Mouse (Mus musculus): ENCODE results near the gene Abcf3. TPM values are rescaled to one million over a fixed set of nuclear protein-coding genes. Genes with fewer than 3 reads are reported as not detected.

The Abcf3 gene
- 71.6 TPM for polyA plus RNA-seq (2017; shearing (Covaris generic))

DNA sequence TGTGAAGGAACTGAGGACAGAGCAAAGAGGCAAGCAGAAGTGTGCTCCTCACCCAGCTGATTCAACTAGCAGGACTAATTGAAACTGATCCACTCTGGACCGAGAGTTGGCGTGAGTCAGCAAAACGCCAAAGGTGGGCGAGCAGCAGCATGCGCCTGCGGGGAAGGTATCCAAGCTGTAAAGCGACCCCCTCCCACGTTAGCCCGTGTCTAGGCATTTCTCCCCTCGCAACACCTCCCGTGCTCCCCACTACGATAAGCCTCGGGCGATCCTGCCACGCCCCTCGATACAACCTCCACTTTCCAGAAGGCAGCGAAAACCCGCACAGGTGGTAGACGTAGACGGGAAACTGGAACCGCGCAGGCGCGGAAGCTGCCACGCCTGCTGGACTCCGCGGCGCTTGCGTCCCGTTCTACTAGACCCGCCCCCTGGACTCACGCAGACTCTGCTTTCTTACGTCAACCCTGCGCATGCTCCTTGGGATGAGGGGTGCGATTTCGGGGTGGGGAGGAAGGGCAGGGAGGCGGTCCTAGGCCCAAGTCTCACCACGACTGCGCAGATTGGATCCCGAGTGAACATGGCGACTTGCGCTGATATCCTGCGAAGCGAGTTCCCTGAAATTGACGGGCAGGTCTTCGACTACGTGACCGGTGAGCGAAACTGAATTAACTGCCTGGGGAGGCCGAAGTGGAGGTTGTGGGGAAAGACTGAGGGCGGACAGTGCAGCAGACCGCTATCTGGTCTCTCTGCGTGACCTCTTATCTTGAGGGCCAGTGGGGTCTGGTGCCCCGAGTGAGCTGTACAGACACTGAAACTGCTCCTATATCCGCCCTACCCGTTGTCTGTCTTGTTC lies at the start of gene Abcf3:
TSS of gene Abcf3 (plus strand) at position 482 of the 853 bp plus-strand sequence.

DNA sequence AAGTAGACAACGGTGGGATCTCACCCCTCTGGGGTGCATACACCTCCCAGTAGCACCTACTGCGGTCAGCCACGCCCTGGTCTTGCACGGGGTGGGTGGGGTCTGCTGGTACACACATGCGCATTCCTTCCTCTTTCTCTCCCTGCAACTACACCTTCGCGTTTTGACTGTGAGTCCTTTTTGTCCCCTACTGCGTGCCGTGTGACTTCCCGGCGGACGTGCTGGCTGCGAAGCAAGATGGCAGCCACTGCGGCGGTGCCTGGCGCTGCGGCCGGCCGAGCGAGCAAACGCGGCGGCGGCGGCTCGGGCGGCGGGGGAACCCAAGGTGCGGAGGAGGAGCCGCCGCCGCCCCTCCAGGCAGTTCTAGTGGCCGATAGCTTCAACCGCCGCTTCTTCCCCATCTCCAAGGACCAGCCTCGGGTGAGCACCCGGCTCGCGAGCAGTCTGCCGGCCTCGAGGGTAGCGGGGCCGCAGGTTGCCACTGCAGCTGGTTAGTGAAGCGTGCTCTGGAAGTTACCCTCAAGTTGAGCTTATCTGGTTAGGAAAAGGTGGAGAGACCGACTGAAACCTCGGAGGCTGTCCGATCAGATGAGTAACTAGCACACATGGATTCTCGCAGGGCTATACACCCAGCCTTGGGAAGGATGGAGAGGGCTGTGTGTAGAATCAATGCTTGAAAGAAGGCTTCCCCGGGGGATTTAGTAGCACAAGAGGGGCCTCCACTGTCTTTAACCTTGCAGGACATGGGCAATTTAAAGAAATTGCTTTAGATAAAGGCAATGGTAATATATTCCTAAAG lies 49.5 kb upstream of the Abcf3 start, which contains the start of gene Eif2b5:
TSS of gene Eif2b5 (plus strand) at position 141 of the 799 bp plus-strand sequence.

DNA sequence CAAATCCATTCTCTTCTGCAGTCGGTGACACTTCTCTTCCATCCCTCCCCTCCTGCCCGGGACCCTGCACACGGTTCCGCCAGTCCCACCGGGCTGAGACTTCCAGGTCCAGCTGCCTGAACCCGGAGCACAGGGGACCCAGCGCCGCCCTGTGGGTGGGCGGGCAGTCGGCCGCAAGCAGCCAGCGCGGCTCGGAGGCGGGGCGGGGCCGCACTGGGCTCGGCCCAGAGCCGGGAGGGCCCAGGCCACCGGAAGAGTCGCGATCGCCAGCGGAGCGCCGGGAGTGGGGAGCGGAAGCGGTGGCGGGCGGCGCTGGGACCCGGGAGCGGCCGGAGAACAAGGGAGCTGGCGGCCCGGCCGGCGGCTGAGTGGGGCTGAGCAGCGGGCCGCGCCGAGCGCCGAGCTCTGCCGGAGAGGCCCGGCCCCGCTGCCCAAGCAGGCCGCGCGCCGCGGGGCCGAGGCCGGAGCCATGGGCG lies 31.6 kb upstream of the Abcf3 start, which contains the start of gene Dvl3:
TSS of gene Dvl3 (plus strand) at position 257 of the 476 bp plus-strand sequence.

DNA sequence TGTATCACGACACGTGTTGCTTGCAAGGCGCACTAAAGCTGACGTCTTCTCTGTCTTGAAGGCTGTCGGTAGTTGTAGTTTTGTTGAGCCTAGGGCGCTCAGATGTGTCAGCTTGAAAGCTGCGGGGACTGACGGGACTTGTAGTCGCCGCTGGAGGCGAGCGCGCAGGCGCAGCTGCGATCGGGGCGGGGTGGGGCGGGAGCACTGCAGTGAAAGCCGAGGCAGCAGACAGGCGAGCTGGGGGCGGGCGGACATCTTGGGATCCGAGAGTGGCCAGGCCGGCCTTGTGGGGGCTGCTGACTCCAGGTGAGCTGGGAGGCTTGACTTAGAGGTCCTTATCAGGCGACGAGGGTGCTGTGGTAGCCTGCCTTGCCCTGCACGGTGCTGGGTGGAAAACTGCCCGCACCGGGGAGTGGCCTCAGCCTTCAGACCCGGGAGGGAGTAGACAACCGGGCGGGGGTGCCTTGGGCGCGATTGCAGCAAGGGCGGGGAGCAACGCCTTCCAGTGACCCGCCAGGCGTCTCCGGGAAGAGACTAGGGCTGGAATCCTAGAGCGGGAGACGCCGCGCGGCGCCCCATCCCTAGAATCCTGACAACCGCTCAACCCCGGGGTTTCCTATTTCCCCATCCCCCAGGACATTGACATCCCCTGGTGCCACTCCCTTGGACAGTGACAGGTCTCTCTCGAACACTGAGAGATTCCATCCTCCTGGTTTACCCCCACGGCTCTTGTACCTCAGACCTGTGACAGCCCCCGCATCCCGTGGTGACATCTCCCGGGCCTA lies 12.9 kb upstream of the Abcf3 start, which contains the start of gene Ap2m1:
TSS of gene Ap2m1 (plus strand) at position 183 of the 785 bp plus-strand sequence.

DNA sequence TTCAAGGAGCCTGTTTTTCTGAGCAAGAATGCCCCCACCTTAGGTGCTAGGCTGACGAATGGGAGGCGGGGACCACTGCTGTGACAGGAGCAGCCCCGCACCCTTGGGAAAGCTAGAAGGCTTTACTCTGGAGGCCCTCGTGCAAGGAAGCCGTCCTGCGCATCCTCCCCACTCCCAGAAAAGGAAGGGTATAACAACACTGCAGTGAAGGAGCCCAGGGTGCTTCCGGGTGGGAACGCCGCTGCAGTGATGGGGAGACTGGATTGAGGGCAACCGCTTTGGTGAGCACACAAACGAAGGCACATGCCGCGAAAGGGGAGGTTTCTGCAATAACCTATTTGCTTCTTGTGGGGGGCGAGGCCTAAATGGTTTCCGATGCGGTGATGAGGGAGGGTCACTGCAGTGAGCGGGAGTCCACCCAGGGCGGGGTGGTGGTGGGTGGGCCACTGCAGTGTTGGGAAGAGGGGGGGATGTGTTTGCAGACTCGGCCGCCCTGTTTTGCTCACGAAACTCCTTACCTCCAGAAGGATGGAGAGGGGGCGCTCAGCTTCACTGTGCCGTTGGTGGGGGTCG lies 41.1 kb downstream of the Abcf3 start, which contains the start of gene Vwa5b2:
TSS of gene Vwa5b2 (plus strand) at position 106 of the 573 bp plus-strand sequence.

Other genes starting within 250 kb of the Abcf3 start
- 64.9 TPM for gene Parl, start 246.2 kb upstream of the Abcf3 start, polyA plus RNA-seq (2017; shearing (Covaris generic))
- gene Cyp2ab1, start 223.2 kb upstream of the Abcf3 start, polyA plus RNA-seq (2017; shearing (Covaris generic)): not detected
- gene Abcc5, start 122.2 kb upstream of the Abcf3 start, polyA plus RNA-seq (2017; shearing (Covaris generic)): 30.8 TPM
- 70.0 TPM for gene Eif2b5, start 49.8 kb upstream of the Abcf3 start, polyA plus RNA-seq (2017; shearing (Covaris generic))
- 14.3 TPM for gene Dvl3, start 31.6 kb upstream of the Abcf3 start, polyA plus RNA-seq (2017; shearing (Covaris generic))
- gene Ap2m1, start 13.1 kb upstream of the Abcf3 start, polyA plus RNA-seq (2017; shearing (Covaris generic)): 372 TPM
- 0.23 TPM for gene Vwa5b2, start 40.9 kb downstream of the Abcf3 start, polyA plus RNA-seq (2017; shearing (Covaris generic))
- gene Eef1akmt4, start 63.0 kb downstream of the Abcf3 start, polyA plus RNA-seq (2017; shearing (Covaris generic)): 1.8 TPM
- not detected for gene Gm49333, start 63.0 kb downstream of the Abcf3 start, polyA plus RNA-seq (2017; shearing (Covaris generic))
- gene Alg3, start 63.2 kb downstream of the Abcf3 start, polyA plus RNA-seq (2017; shearing (Covaris generic)): 17.6 TPM
- gene Camk2n2, start 72.7 kb downstream of the Abcf3 start, polyA plus RNA-seq (2017; shearing (Covaris generic)): 0.49 TPM
- not detected for gene Ece2, start 81.3 kb downstream of the Abcf3 start, polyA plus RNA-seq (2017; shearing (Covaris generic))
- gene Psmd2, start 103.1 kb downstream of the Abcf3 start, polyA plus RNA-seq (2017; shearing (Covaris generic)): 183 TPM
- gene Eif4g1, start 119.7 kb downstream of the Abcf3 start, polyA plus RNA-seq (2017; shearing (Covaris generic)): 124 TPM
- gene Fam131a, start 144.7 kb downstream of the Abcf3 start, polyA plus RNA-seq (2017; shearing (Covaris generic)): 1.1 TPM
- gene Polr2h, start 169.1 kb downstream of the Abcf3 start, polyA plus RNA-seq (2017; shearing (Covaris generic)): 37.0 TPM
- 2.3 TPM for gene Clcn2, start 169.2 kb downstream of the Abcf3 start, polyA plus RNA-seq (2017; shearing (Covaris generic))
- gene Chrd, start 184.6 kb downstream of the Abcf3 start, polyA plus RNA-seq (2017; shearing (Covaris generic)): 0.13 TPM
- gene Thpo, start 185.9 kb downstream of the Abcf3 start, polyA plus RNA-seq (2017; shearing (Covaris generic)): 0.56 TPM